Mouse (Mus musculus) lung, embryonic 16.5 days (tissue): Measurements from ENCODE around the gene Drc1. TPM values are rescaled to one million over a fixed set of nuclear protein-coding genes. Genes with fewer than 3 reads are reported as not detected.

ENCODE experiments used
- polyA plus RNA-seq: library from polyadenylated mRNA; unstranded; fragments of >200 nt; fragmentation: Nextera tagmentation; extraction: Ambion mirVana; gene quantifications from 2 replicates; pipeline ENCODE4 v1.2.1, GENCODE M21; 2015

The Drc1 gene
- polyA plus RNA-seq, 1 experiment from 2014 or later = 4.8 TPM

Other genes with a start within 250 kb of the Drc1 start
- gene Tyms, start 207.8 kb upstream of the Drc1 start, polyA plus RNA-seq = 270 and 275 TPM in 2 replicates
- 0.09 and 0.10 TPM in 2 replicates for gene Garem2, start 176.2 kb upstream of the Drc1 start, polyA plus RNA-seq
- not detected in 2 replicates for gene 3110082J24Rik, start 175.3 kb upstream of the Drc1 start, polyA plus RNA-seq
- 142 and 163 TPM in 2 replicates for gene Hadha, start 126.2 kb upstream of the Drc1 start, polyA plus RNA-seq
- gene Hadhb, start 126.1 kb upstream of the Drc1 start, polyA plus RNA-seq = 128 and 133 TPM in 2 replicates
- gene Adgrf3, start 75.7 kb upstream of the Drc1 start, polyA plus RNA-seq = 0.11 and 0.25 TPM in 2 replicates
- gene Selenoi, start 48.8 kb upstream of the Drc1 start, polyA plus RNA-seq = 15.1 and 19.4 TPM in 2 replicates
- 0.68 and 0.84 TPM in 2 replicates for gene Otof, start 180.5 kb downstream of the Drc1 start, polyA plus RNA-seq
- gene 1700001C02Rik, start 184.7 kb downstream of the Drc1 start, polyA plus RNA-seq = 7.9 and 13.3 TPM in 2 replicates